Mouse (Mus musculus) kidney, postnatal 4 days (tissue): ENCODE measurements at regions not wholly inside any gene's neighbourhood (a gene's known extent, or its start where the extent isn't known, plus 50 kb on each side); places are given as distances from the start of the nearest gene placed in this dataset.

Source experiments
- DNase-seq, 2 experiments: peaks; one replicate each; pipeline ENCODE4 v3.0.0; 2021; ENCODE audit warnings: mixed read lengths in 2 of 2

GRCm38 (mm10) chr13:35214219-35214618 is 187.3 kb upstream of the Eci2 start:
- DNase-seq, result peak; percentile 49 to 54

GRCm38 (mm10) chr13:35226142-35226829 is 199.4 kb upstream of the Eci2 start:
- DNase-seq, result no peak

- DNase-seq, result no peak
Measured at GRCm38 (mm10) chr13:35226944-35227343, 200.0 kb upstream of the Eci2 start.

- no peak for DNase-seq
Measured at GRCm38 (mm10) chr13:35229601-35230000, 202.7 kb upstream of the Eci2 start.

GRCm38 (mm10) chr13:35233636-35234035 is 206.7 kb upstream of the Eci2 start:
- no peak for DNase-seq

GRCm38 (mm10) chr13:35241443-35241842 is 214.5 kb upstream of the Eci2 start:
- no peak for DNase-seq

GRCm38 (mm10) chr13:35243946-35244345 is 217.1 kb upstream of the Eci2 start:
- peak in 1 of 2 experiments; percentile 2 for DNase-seq

GRCm38 (mm10) chr13:35257386-35257785 is 230.5 kb upstream of the Eci2 start:
- DNase-seq, result no peak

- no peak for DNase-seq
Measured at GRCm38 (mm10) chr13:35258720-35259119, 231.8 kb upstream of the Eci2 start.

- no peak for DNase-seq
Measured at GRCm38 (mm10) chr13:35283959-35284358, 257.1 kb upstream of the Eci2 start.

- no peak for DNase-seq
Measured at GRCm38 (mm10) chr13:35302088-35302487, 275.2 kb upstream of the Eci2 start.

- no peak for DNase-seq
Measured at GRCm38 (mm10) chr13:35316772-35317171, 289.9 kb upstream of the Eci2 start.

GRCm38 (mm10) chr13:35326682-35327242 is 299.9 kb upstream of the Eci2 start:
- no peak for DNase-seq

- DNase-seq, result no peak
Measured at GRCm38 (mm10) chr13:35328320-35328719, 301.4 kb upstream of the Eci2 start.

GRCm38 (mm10) chr13:35330926-35331325 is 304.0 kb upstream of the Eci2 start:
- DNase-seq, result no peak

- DNase-seq, result no peak
Measured at GRCm38 (mm10) chr13:35345507-35346129, 314.0 kb upstream of the Cdyl start.

- DNase-seq, result no peak
Measured at GRCm38 (mm10) chr13:35348283-35348682, 311.4 kb upstream of the Cdyl start.

GRCm38 (mm10) chr13:35359345-35359744 is 300.3 kb upstream of the Cdyl start:
- no peak for DNase-seq

GRCm38 (mm10) chr13:35377487-35377886 is 282.1 kb upstream of the Cdyl start:
- no peak for DNase-seq

GRCm38 (mm10) chr13:35379500-35379899 is 280.1 kb upstream of the Cdyl start:
- DNase-seq, result no peak

GRCm38 (mm10) chr13:35380224-35381009 is 279.2 kb upstream of the Cdyl start:
- DNase-seq, result no peak

GRCm38 (mm10) chr13:35381641-35382040 is 278.0 kb upstream of the Cdyl start:
- no peak for DNase-seq

- peak in 1 of 2 experiments; percentile 4 for DNase-seq
Measured at GRCm38 (mm10) chr13:35383000-35383623, 276.5 kb upstream of the Cdyl start.
